Comparison of ENCODE assay signal across 7 mouse cellular contexts in the genomic region with DNA sequence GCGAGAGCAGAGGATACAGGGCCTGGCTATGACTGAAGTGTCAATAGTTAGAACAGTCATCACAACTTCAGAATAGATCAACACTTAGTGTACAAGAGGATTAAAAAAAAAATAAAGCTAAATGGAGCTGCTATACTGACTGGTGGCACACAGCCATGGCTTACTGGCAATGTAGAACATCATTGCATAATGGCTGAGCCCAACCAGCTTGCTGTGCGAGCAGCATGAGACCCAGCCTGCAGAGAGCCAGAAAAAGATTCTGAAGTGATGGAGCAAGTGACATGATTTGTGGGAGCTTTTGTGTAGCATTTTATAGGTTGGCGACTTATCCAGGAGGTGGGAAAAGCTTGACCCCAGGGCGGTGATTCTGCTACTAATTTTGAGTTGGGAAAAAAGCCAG.
A peak's percentile ranks its signal among the peaks of the same experiment; 100 is the strongest.
DNase-seq lines count a peak whose midpoint lies in the region; ATAC-seq and TF ChIP-seq lines count a peak whose summit lies in the region.

No protein-coding gene starts in this region.

- DNase-seq in liver, postnatal 0 days: peak; percentile 29
- no peak for DNase-seq in liver
- peak; percentile 29 to 57 for DNase-seq in cerebellum, postnatal 25 days
- peak; percentile 29 to 49 for DNase-seq in heart, adult 2 months
- peak; percentile 11 for DNase-seq in left cerebral cortex, adult 11 months (ENCODE audit: low spot score)
- DNase-seq in right cerebral cortex, postnatal 10 days (ENCODE audit: low spot score in 2 of 2): peak; percentile 67 to 79

- H3K9me3 ChIP-seq in liver, postnatal 0 days (ENCODE audit: low read length): no peaks in the 10 kb centered on the region
- H3K9me3 ChIP-seq in hindbrain, embryonic 13.5 days: no peaks in the 10 kb centered on the region

- TF ChIP-seq POLR2A in heart, adult 2 months (IDR thresholded peaks at IDR 0.05; ENCODE audit: insufficient read depth, low read depth, low read length): no peak

- H3K4me1 ChIP-seq in liver, postnatal 0 days (ENCODE audit: insufficient read depth): no peaks in the 10 kb centered on the region
- H3K4me1 ChIP-seq in heart, adult 2 months (ENCODE audit: control insufficient read depth, insufficient read depth, low read length): no peaks in the 10 kb centered on the region
- H3K4me1 ChIP-seq in hindbrain, embryonic 13.5 days (replicated peaks): 0 out of 2 replicates have a peak, but pooled peaks cover 3% of the 10 kb centered on the region

- WGBS in liver, postnatal 0 days (ENCODE audit: insufficient replicate concordance): 71% methylated on average over 4 of the region's 4 CpGs
- 49% methylated on average over 4 of the region's 4 CpGs for WGBS in heart, adult 2 months
- 66% methylated on average over 4 of the region's 4 CpGs for WGBS in hindbrain, embryonic 13.5 days

- no peak overlapping the region for H3K4me3 ChIP-seq in liver, postnatal 0 days (ENCODE audit: low read depth, low read length)
- no peak overlapping the region for H3K4me3 ChIP-seq in heart, adult 2 months
- no peak overlapping the region for H3K4me3 ChIP-seq in hindbrain, embryonic 13.5 days

- H3K36me3 ChIP-seq in liver, postnatal 0 days (replicated peaks; ENCODE audit: insufficient read depth, low read length): no peaks in the 10 kb centered on the region
- H3K36me3 ChIP-seq in heart, adult 2 months (ENCODE audit: control insufficient read depth, insufficient read depth, low read length): no peaks in the 10 kb centered on the region
- H3K36me3 ChIP-seq in hindbrain, embryonic 13.5 days: no peaks in the 10 kb centered on the region

- no peak overlapping the region for H3K4me2 ChIP-seq in liver, postnatal 0 days (ENCODE audit: low read depth, low read length)
- H3K4me2 ChIP-seq in hindbrain, embryonic 13.5 days: no peak overlapping the region

- H3K9ac ChIP-seq in liver, postnatal 0 days (replicated peaks): no peak overlapping the region
- H3K9ac ChIP-seq in heart, adult 2 months (ENCODE audit: low read depth, low read length): no peak overlapping the region
- H3K9ac ChIP-seq in hindbrain, embryonic 13.5 days: no peak overlapping the region

- no peak overlapping the region for H3K27ac ChIP-seq in liver, postnatal 0 days (ENCODE audit: low read depth)
- no peak overlapping the region for H3K27ac ChIP-seq in heart, adult 2 months
- H3K27ac ChIP-seq in hindbrain, embryonic 13.5 days: no peak overlapping the region

- intact Hi-C loops in heart, adult 2 months (cut with DNase I): no loop called here

- no peaks in the 10 kb centered on the region for H3K79me2 ChIP-seq in heart, adult 2 months (replicated peaks; ENCODE audit: control insufficient read depth, insufficient read depth, low read length)

- no peak for TF ChIP-seq CTCF in liver, postnatal 0 days (IDR thresholded peaks at IDR 0.05; ENCODE audit: low read depth)
- no peak for TF ChIP-seq CTCF in heart, adult 2 months (IDR thresholded peaks at IDR 0.05)

- H3K27me3 ChIP-seq in liver, postnatal 0 days (ENCODE audit: insufficient read depth, low read length): no peaks in the 10 kb centered on the region
- H3K27me3 ChIP-seq in heart, adult 2 months (ENCODE audit: control insufficient read depth, insufficient read depth, low read length): no peaks in the 10 kb centered on the region
- no peaks in the 10 kb centered on the region for H3K27me3 ChIP-seq in hindbrain, embryonic 13.5 days

- ATAC-seq in liver, postnatal 0 days: no peak
- ATAC-seq in hindbrain, embryonic 13.5 days (ENCODE audit: low FRiP score): no peak

- no peak for TF ChIP-seq EP300 in liver, postnatal 0 days (IDR thresholded peaks at IDR 0.05; ENCODE audit: low read depth)
- no peak for TF ChIP-seq EP300 in heart, adult 2 months (IDR thresholded peaks at IDR 0.05; ENCODE audit: insufficient read depth, low read depth, low read length)
